9 mouse cellular contexts compared by ENCODE assay signal in genomic region chr1:131199976-131200375, GRCm38 (mm10). TPM values are rescaled to one million over a fixed set of nuclear protein-coding genes. Genes with fewer than 3 reads are reported as not detected.
DNase-seq lines count a peak whose midpoint lies in the region; ATAC-seq and TF ChIP-seq lines count a peak whose summit lies in the region.
"Had no signal": no experiment of that assay in that cellular context is flagged by ENCODE, and none has a peak within 500 bp of the region (broad histone marks: within the 10 kb centered on the region; RNA-seq: fewer than 3 reads in every experiment).

No protein-coding gene starts in this region.

- peaks cover 41% of the 10 kb centered on the region for H3K4me1 ChIP-seq in heart, embryonic 13.5 days
- peaks cover 8% of the 10 kb centered on the region for H3K4me1 ChIP-seq in liver, adult 2 months (ENCODE audit: control insufficient read depth, insufficient read depth, low read length)
- H3K4me1 ChIP-seq: neural tube, embryonic 12.5 days had no signal

- no peaks in the 10 kb centered on the region; the same call in 1 of the 2 replicates for H3K36me3 ChIP-seq in heart, embryonic 13.5 days
- no peaks in the 10 kb centered on the region for H3K36me3 ChIP-seq in liver, adult 2 months (ENCODE audit: control insufficient read depth, insufficient read depth, low read length)
- H3K36me3 ChIP-seq: neural tube, embryonic 12.5 days had no signal

- 0 out of 2 replicates have a peak, but pooled peaks cover 2% of the 10 kb centered on the region for H3K79me2 ChIP-seq in liver, adult 2 months (ENCODE audit: control insufficient read depth, insufficient read depth, low read length)

- intact Hi-C loops in left cerebral cortex, adult 2 months (cut with DNase I): no loop called here

- no peaks in the 10 kb centered on the region for H3K27me3 ChIP-seq in heart, embryonic 13.5 days (replicated peaks)
- no peaks in the 10 kb centered on the region for H3K27me3 ChIP-seq in liver, adult 2 months (ENCODE audit: control insufficient read depth, insufficient read depth, low read length)
- H3K27me3 ChIP-seq: neural tube, embryonic 12.5 days had no signal

- H3K9ac ChIP-seq in heart, embryonic 13.5 days: no peak overlapping the region
- peak overlapping the region; percentile 40 for H3K9ac ChIP-seq in liver, adult 2 months (ENCODE audit: low read depth, low read length)
- H3K9ac ChIP-seq: neural tube, embryonic 12.5 days had no signal

- H3K4me2 ChIP-seq in heart, embryonic 13.5 days: no peak overlapping the region
- H3K4me2 ChIP-seq: neural tube, embryonic 12.5 days had no signal

- DNase-seq in left cerebral cortex, adult 2 months (ENCODE audit: extremely low spot score in 1 of 2, low spot score in 2 of 2): peak in 1 of 2 experiments; percentile 45
- DNase-seq in left cerebral cortex, adult 9 months (ENCODE audit: low spot score in 2 of 2): no peak
- peak; percentile 33 for DNase-seq in liver, adult 2 months (ENCODE audit: extremely low read depth, low read depth, low spot score)
- DNase-seq in embryo, embryonic 10.5 days (ENCODE audit: low spot score): no peak
- DNase-seq in retina, embryonic 14.5 days (ENCODE audit: low spot score): no peak

- peak; percentile 20 for TF ChIP-seq CTCF in left cerebral cortex, adult 2 months (IDR thresholded peaks at IDR 0.05)
- no peak for TF ChIP-seq CTCF in liver, adult 2 months (IDR thresholded peaks at IDR 0.05; ENCODE audit: low read depth, low read length)

- no peak for TF ChIP-seq POLR2A in liver, adult 2 months (IDR thresholded peaks at IDR 0.05; ENCODE audit: extremely low read depth, insufficient read depth, low read length)

- 56% methylated on average over 12 of the region's 12 CpGs for WGBS in heart, embryonic 13.5 days
- WGBS in liver, adult 2 months: 76% methylated on average over 12 of the region's 12 CpGs

- peak overlapping the region; percentile 7 for H3K27ac ChIP-seq in left cerebral cortex, adult 2 months
- H3K27ac ChIP-seq in heart, embryonic 13.5 days (replicated peaks): 0 out of 2 replicates have a peak overlapping the region, but pooled peaks have one; percentile 5
- H3K27ac ChIP-seq in liver, adult 2 months (replicated peaks; ENCODE audit: insufficient read depth, low read depth, low read length): peak overlapping the region; percentile 82
- H3K27ac ChIP-seq: neural tube, embryonic 12.5 days had no signal

- H3K4me3 ChIP-seq in left cerebral cortex, adult 2 months: no peak overlapping the region
- no peak overlapping the region for H3K4me3 ChIP-seq in heart, embryonic 13.5 days
- H3K4me3 ChIP-seq in liver, adult 2 months (ENCODE audit: insufficient read depth, low read depth, low read length): peak overlapping the region; percentile 57
- H3K4me3 ChIP-seq: neural tube, embryonic 12.5 days had no signal

- ATAC-seq in activated CD4-positive, CD25-positive, alpha-beta regulatory T cell, adult 4 months: peak; percentile 85
- ATAC-seq in heart, embryonic 13.5 days (ENCODE audit: extremely low read depth, insufficient number of reproducible peaks, low FRiP score, low TSS enrichment): no peak
- ATAC-seq in neutrophil, adult 5-6 weeks (ENCODE audit: extremely low read depth, insufficient number of reproducible peaks, low FRiP score, poor library complexity, severe bottlenecking): peak; percentile 95

- H3K9me3 ChIP-seq in heart, embryonic 13.5 days: no peaks in the 10 kb centered on the region
- H3K9me3 ChIP-seq: neural tube, embryonic 12.5 days had no signal

RNA-seq across cellular contexts. Expression of gene Rassf5, which starts 45.1 kb away (rescaled TPM):
- total RNA-seq in left cerebral cortex, adult 2 months (2021): 10 to 100 TPM; 27.2 to 32.1 TPM
- 100 to 1,000 TPM; 278 to 305 TPM for polyA plus RNA-seq in activated CD4-positive, CD25-positive, alpha-beta regulatory T cell, adult 4 months (2017; shearing (Covaris generic))
- polyA plus RNA-seq in heart, embryonic 13.5 days (2015; fragmentation: Nextera tagmentation; extraction: Ambion mirVana): 14.9 and 18.2 TPM in 2 replicates
- total RNA-seq in liver, adult 2 months (2014; rRNA removed): 3.4 and 5.6 TPM in 2 replicates
- polyA plus RNA-seq in liver, adult 2 months (2012; rRNA removed): 6.1 and 8.4 TPM in 2 replicates
- 193 and 204 TPM in 2 replicates for total RNA-seq in neutrophil, adult 5-6 weeks (2017)

RNA-seq across cellular contexts. Expression of gene Eif2d, which starts 47.0 kb away (rescaled TPM):
- total RNA-seq in left cerebral cortex, adult 2 months (2021): 10 to 100 TPM; 38.2 to 42.1 TPM
- polyA plus RNA-seq in activated CD4-positive, CD25-positive, alpha-beta regulatory T cell, adult 4 months (2017; shearing (Covaris generic)): 10 to 100 TPM; 52.5 to 58.8 TPM
- 41.1 and 47.1 TPM in 2 replicates for polyA plus RNA-seq in heart, embryonic 13.5 days (2015; fragmentation: Nextera tagmentation; extraction: Ambion mirVana)
- total RNA-seq in liver, adult 2 months (2014; rRNA removed): 20.9 and 25.6 TPM in 2 replicates
- 24.0 and 28.9 TPM in 2 replicates for polyA plus RNA-seq in liver, adult 2 months (2012; rRNA removed)
- total RNA-seq in neutrophil, adult 5-6 weeks (2017): 18.4 and 19.5 TPM in 2 replicates

Comparison
In these comparisons a context has a peak if more than half of its experiments do, and no peak if none do; other contexts are left out.
1. H3K27ac ChIP-seq: peak in every context shown above with its lines; median percentile 82 in liver, adult 2 months; 7 in left cerebral cortex, adult 2 months; 5 in heart, embryonic 13.5 days.